Mouse (Mus musculus) liver, postnatal 0 days (tissue): ENCODE measurements around the gene Spic. TPM values are rescaled to one million over a fixed set of nuclear protein-coding genes. Genes with fewer than 3 reads are reported as not detected.
A peak's percentile ranks its signal among the peaks of the same experiment; 100 is the strongest.

Experiments used
- ATAC-seq: fragments of 200-750 bp; cut with Nextera tagmentation; 2 replicates; pipeline ENCODE4 v1.8.0; 2017; ENCODE audit warnings: mild to moderate bottlenecking, moderate library complexity
- DNase-seq: peaks from one replicate; pipeline ENCODE4 v3.0.0-alpha.2; 2016
- H3K27ac ChIP-seq: fragments of 300-500 bp; sonication (generic); 2 replicates; pipeline ENCODE4 v1.5.1; 2014; ENCODE audit warnings: antibody characterized with exemption, moderate library complexity, mild to moderate bottlenecking, low read depth
- H3K27me3 ChIP-seq: fragments of 300-500 bp; sonication (generic); 2 replicates; pipeline ENCODE4 v1.6.1; 2014; ENCODE audit warnings: low read length, control low read depth, mixed read lengths; ENCODE audit not compliant: insufficient read depth
- H3K36me3 ChIP-seq: fragments of 300-500 bp; sonication (generic); replicated peaks from 2 replicates; pipeline ENCODE4 v1.6.1; 2014; ENCODE audit warnings: mild to moderate bottlenecking, control low read depth, low read length, moderate library complexity, mixed read lengths; ENCODE audit not compliant: insufficient read depth
- H3K4me1 ChIP-seq: fragments of 300-500 bp; sonication (generic); 2 replicates; pipeline ENCODE4 v1.6.1; 2014; ENCODE audit warnings: antibody characterized with exemption, mild to moderate bottlenecking, control low read depth; ENCODE audit not compliant: insufficient read depth
- H3K4me2 ChIP-seq: fragments of 300-500 bp; sonication (generic); 2 replicates; pipeline ENCODE4 v1.6.1; 2014; ENCODE audit warnings: low read depth, mild to moderate bottlenecking, low read length, moderate library complexity, mixed read lengths
- H3K4me3 ChIP-seq: fragments of 300-500 bp; sonication (generic); 2 replicates; pipeline ENCODE4 v1.5.1; 2014; ENCODE audit warnings: low read depth, low read length
- H3K9ac ChIP-seq: fragments of 300-500 bp; sonication (generic); replicated peaks from 2 replicates; pipeline ENCODE4 v1.6.1; 2014; ENCODE audit warnings: mild to moderate bottlenecking, moderate library complexity
- H3K9me3 ChIP-seq: fragments of 300-500 bp; sonication (generic); 2 replicates; pipeline ENCODE4 v1.6.1; 2016; ENCODE audit warnings: mild to moderate bottlenecking, control low read depth, low read length, mixed read lengths
- CTCF ChIP-seq: sonication (generic); IDR thresholded peaks from 2 replicates; pipeline ENCODE4 v1.5.1; 2016; ENCODE audit warnings: antibody characterized with exemption, low read depth
- EP300 ChIP-seq: IDR thresholded peaks from 2 replicates; pipeline ENCODE4 v1.6.1; 2016; ENCODE audit warnings: antibody characterized with exemption, low read depth, mild to moderate bottlenecking
- WGBS: fragments of 180-500 bp; shearing (Covaris S2); extraction: QIAGEN DNeasy Blood & Tissue Kit; methylation state at CpG from one replicate; pipeline ENCODE4 v1.1.7; 2014; ENCODE audit not compliant: insufficient replicate concordance; 5-methylcytosine and 5-hydroxymethylcytosine counted together
- polyA plus RNA-seq: library from polyadenylated mRNA; unstranded; fragments of >200 nt; fragmentation: Nextera tagmentation; extraction: Ambion mirVana; gene quantifications from 2 replicates; pipeline ENCODE4 v1.2.1, GENCODE M21; 2015

The Spic gene
- polyA plus RNA-seq, result 16.5 and 19.2 TPM in 2 replicates

GRCm38 (mm10) chr10:88684925-88685324 is at the start of gene Spic:
Gene Spic (minus strand): TSS chr10:88685015.
- H3K9ac ChIP-seq, result no peak within 1 kb of the TSS
- H3K36me3 ChIP-seq, result no peaks in the 10 kb centered on the region
- H3K4me3 ChIP-seq, result no peak within 1 kb of the TSS
- DNase-seq (no peak), ATAC-seq (no peak)
- H3K4me1 ChIP-seq, result no peaks in the 10 kb centered on the region
- H3K27me3 ChIP-seq, result no peaks in the 10 kb centered on the region
- 68% methylated on average over 5 of the region's 5 CpGs for WGBS
- no peaks in the 10 kb centered on the region for H3K9me3 ChIP-seq
- TF ChIP-seq CTCF, result no peak
- TF ChIP-seq EP300, result no peak
- no peak within 1 kb of the TSS for H3K27ac ChIP-seq
- no peak within 1 kb of the TSS for H3K4me2 ChIP-seq

DNA sequence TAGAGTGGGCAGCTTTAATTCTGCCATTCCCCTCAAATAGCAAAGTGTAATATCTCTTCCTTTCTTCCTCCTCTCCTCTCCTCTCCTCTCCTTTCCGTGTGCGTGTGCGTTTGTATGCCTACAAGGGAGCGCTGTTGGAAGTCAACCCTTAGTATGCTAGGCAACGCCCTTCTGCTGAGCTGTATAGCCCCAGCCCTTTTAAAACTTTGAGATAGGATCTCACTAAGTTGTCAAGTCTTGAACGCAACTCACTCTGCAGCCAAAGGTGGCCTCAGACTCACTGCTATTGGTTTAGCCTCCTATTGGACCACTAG is 47.5 kb upstream of the Spic start:
- Histone ChIP-seq H3K27me3 (no peaks in the 10 kb centered on the region), H3K27ac (no peak overlapping the region; the same call in 1 of the 2 replicates), H3K36me3 (peaks cover 14% of the 10 kb centered on the region), H3K4me1 (peaks cover 9% of the 10 kb centered on the region), H3K9ac (peak overlapping the region; percentile 92), H3K4me2 (peak overlapping the region; percentile 95), H3K4me3 (peak overlapping the region; percentile 90), H3K9me3 (no peaks in the 10 kb centered on the region)
- DNase-seq (no peak), ATAC-seq (no peak)
- TF ChIP-seq CTCF (no peak), EP300 (no peak)
- 2% methylated on average over 6 of the region's 6 CpGs for WGBS

GRCm38 (mm10) chr10:88731496-88732308 is 46.9 kb upstream of the Spic start:
- 2% methylated on average over 50 of the region's 61 CpGs for WGBS
- TF ChIP-seq EP300, result no peak
- 0 out of 2 replicates have a peak, but pooled peaks have one; percentile 24 for TF ChIP-seq CTCF
- Histone ChIP-seq H3K9me3 (no peaks in the 10 kb centered on the region), H3K4me3 (peak overlapping the region; percentile 90), H3K4me2 (peak overlapping the region; percentile 95), H3K36me3 (peaks cover 8% of the 10 kb centered on the region; the same call in 1 of the 2 replicates), H3K4me1 (peaks cover 9% of the 10 kb centered on the region), H3K9ac (peak overlapping the region; percentile 92), H3K27me3 (no peaks in the 10 kb centered on the region), H3K27ac (peak overlapping the region; percentile 85)
- peak; percentile 34 for ATAC-seq
- no peak for DNase-seq

- under 1% methylated on average over 65 of the region's 65 CpGs for WGBS
- TF ChIP-seq EP300 (peak; percentile 81; the same call in 1 of the 2 replicates), CTCF (peak; percentile 6; the same call in 1 of the 2 replicates)
- DNase-seq, result peak; percentile 93
- no peaks in the 10 kb centered on the region for H3K27me3 ChIP-seq
- H3K27ac ChIP-seq, result peak within 1 kb of the TSS; percentile 85
- H3K9me3 ChIP-seq, result no peaks in the 10 kb centered on the region
- peak; percentile 95 for ATAC-seq
- H3K4me2 ChIP-seq, result peak within 1 kb of the TSS; percentile 95
- peaks cover 9% of the 10 kb centered on the region for H3K4me1 ChIP-seq
- peak within 1 kb of the TSS; percentile 90 for H3K4me3 ChIP-seq
- peak within 1 kb of the TSS; percentile 92 for H3K9ac ChIP-seq
- peaks cover under 1% of the 10 kb centered on the region; the same call in 1 of the 2 replicates for H3K36me3 ChIP-seq
These were observed 46.0 kb upstream of the Spic start, which contains the start of gene Arl1 for GRCm38 (mm10) chr10:88730571-88731495. Gene Arl1 (plus strand): TSS chr10:88730858.

DNA sequence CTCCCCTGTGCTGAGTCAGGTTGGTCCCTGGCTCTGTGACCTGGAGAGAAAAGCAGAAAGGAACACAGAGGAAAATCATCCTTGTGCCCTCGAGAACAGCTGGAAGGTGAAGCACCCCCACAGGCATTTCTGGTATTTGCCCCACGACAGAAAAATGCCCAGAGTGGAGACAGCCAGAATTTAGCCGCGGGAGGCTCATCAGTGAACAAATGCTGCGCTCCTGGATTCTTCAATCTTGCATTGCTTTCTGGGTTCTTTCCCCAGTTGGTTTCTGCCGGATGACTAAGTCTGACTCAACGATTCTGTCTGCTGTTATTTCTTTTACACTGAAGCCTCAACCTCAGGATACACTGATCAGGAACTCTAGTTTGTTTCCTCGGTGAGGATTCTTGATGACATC is 43.4 kb upstream of the Spic start:
- no peak overlapping the region for H3K9ac ChIP-seq
- no peak overlapping the region for H3K4me3 ChIP-seq
- DNase-seq (no peak), ATAC-seq (no peak)
- no peaks in the 10 kb centered on the region for H3K27me3 ChIP-seq
- peaks cover 9% of the 10 kb centered on the region for H3K4me1 ChIP-seq
- no peaks in the 10 kb centered on the region for H3K36me3 ChIP-seq
- H3K27ac ChIP-seq, result no peak overlapping the region
- 62% methylated on average over 8 of the region's 8 CpGs for WGBS
- H3K4me2 ChIP-seq, result no peak overlapping the region
- no peaks in the 10 kb centered on the region for H3K9me3 ChIP-seq
- TF ChIP-seq EP300, result no peak
- no peak for TF ChIP-seq CTCF

DNA sequence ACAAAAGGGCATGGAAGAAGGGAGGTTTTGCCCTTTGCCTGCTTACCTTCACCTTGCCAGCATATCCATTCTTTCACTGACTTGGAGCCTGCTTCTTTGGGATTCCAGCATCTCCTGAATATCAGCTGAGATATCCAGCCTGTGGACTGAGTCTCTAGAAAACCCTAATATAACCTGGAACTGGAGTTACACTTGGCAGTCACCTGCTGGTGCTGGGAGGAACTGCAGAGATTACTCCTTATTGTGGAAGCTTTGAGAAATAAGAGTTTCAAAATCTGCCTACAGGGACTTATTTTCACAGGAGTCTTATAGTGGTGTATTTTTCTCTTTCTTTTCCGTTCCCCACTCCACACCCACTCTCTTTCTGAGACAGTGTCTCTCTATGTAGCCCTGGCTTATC is 42.3 kb upstream of the Spic start:
- H3K4me2 ChIP-seq, result no peak overlapping the region
- no peak overlapping the region for H3K9ac ChIP-seq
- H3K4me1 ChIP-seq, result peaks cover 5% of the 10 kb centered on the region
- no peak for ATAC-seq
- peak; percentile 64 for TF ChIP-seq CTCF
- TF ChIP-seq EP300, result no peak
- H3K4me3 ChIP-seq, result no peak overlapping the region
- DNase-seq, result peak; percentile 45
- no peaks in the 10 kb centered on the region for H3K27me3 ChIP-seq
- no peak overlapping the region for H3K27ac ChIP-seq
- 32% methylated on average over 1 of the region's 1 CpGs for WGBS
- no peaks in the 10 kb centered on the region for H3K9me3 ChIP-seq
- H3K36me3 ChIP-seq, result no peaks in the 10 kb centered on the region
